Mouse (Mus musculus) ES-Bruce4 (cell line): Measurements from ENCODE around the gene Gm14180. TPM values are rescaled to one million over a fixed set of nuclear protein-coding genes. Genes with fewer than 3 reads are reported as not detected.
"Not testable (repeated sequence)": the region's sequence is repeated elsewhere in the genome, so short reads cannot be mapped to it uniquely, and the experiment has no call there.

ENCODE experiments used
- H3K27ac ChIP-seq: 2 replicates; pipeline ENCODE4 v1.5.1; 2012; ENCODE audit warnings: low read length, inconsistent platforms; ENCODE audit not compliant: insufficient read depth
- H3K27me3 ChIP-seq: 2 replicates; pipeline ENCODE4 v1.6.1; 2012; ENCODE audit warnings: mild to moderate bottlenecking, low read length, inconsistent platforms; ENCODE audit not compliant: control insufficient read depth, poor library complexity, insufficient read depth, severe bottlenecking
- H3K36me3 ChIP-seq: 2 replicates; pipeline ENCODE4 v1.6.1; 2012; ENCODE audit warnings: inconsistent platforms, mild to moderate bottlenecking, low read length, moderate library complexity; ENCODE audit not compliant: control insufficient read depth, poor library complexity, insufficient read depth, severe bottlenecking
- H3K4me1 ChIP-seq: one replicate; pipeline ENCODE4 v1.8.1; 2011; ENCODE audit warnings: low read length; ENCODE audit not compliant: control insufficient read depth, insufficient read depth
- H3K4me3 ChIP-seq: 2 replicates; pipeline ENCODE4 v1.5.1; 2011; ENCODE audit warnings: low read depth, mild to moderate bottlenecking, low read length
- H3K9ac ChIP-seq: 2 replicates; pipeline ENCODE4 v1.6.1; 2012; ENCODE audit warnings: low read depth, mild to moderate bottlenecking, inconsistent platforms; ENCODE audit not compliant: poor library complexity, severe bottlenecking
- H3K9me3 ChIP-seq: replicated peaks from 2 replicates; pipeline ENCODE4 v1.6.1; 2012; ENCODE audit warnings: mild to moderate bottlenecking, low read length, inconsistent platforms; ENCODE audit not compliant: control insufficient read depth, poor library complexity, insufficient read depth, severe bottlenecking
- CTCF ChIP-seq: IDR thresholded peaks from one replicate; pipeline ENCODE4 v1.8.1; 2011; ENCODE audit warnings: low read depth, low read length
- EP300 ChIP-seq: IDR thresholded peaks from 2 replicates; pipeline ENCODE4 v1.6.1; 2011; ENCODE audit warnings: low read depth, low read length; ENCODE audit not compliant: insufficient read depth
- POLR2A ChIP-seq: IDR thresholded peaks from one replicate; pipeline ENCODE4 v1.8.1; 2011; ENCODE audit warnings: low read length; ENCODE audit not compliant: insufficient read depth
- polyA plus RNA-seq: library from polyadenylated mRNA; stranded (reverse); fragments of >200 nt; gene quantifications from 2 replicates; pipeline ENCODE4 v1.2.4, GENCODE M21; 2011; ENCODE audit warnings: low read depth; ENCODE audit not compliant: missing spikeins, insufficient read depth, insufficient read length

Gene Gm14180
- not detected in 2 replicates for polyA plus RNA-seq

GRCm38 (mm10) chr11:99734190-99734589, at the start of gene Gm14180:
Gene Gm14180, minus strand, starts transcription at chr11:99734290.
- no peaks in the 10 kb centered on the region for H3K36me3 ChIP-seq
- H3K9ac ChIP-seq: no peak within 1 kb of the TSS
- H3K27me3 ChIP-seq: no peaks in the 10 kb centered on the region
- H3K4me3 ChIP-seq: no peak within 1 kb of the TSS
- H3K4me1 ChIP-seq: no peaks in the 10 kb centered on the region
- H3K9me3 ChIP-seq: no peaks in the 10 kb centered on the region
- no peak for TF ChIP-seq POLR2A
- no peak for TF ChIP-seq CTCF
- TF ChIP-seq EP300: no peak
- H3K27ac ChIP-seq: no peak within 1 kb of the TSS

- no peak within 1 kb of the TSS for H3K9ac ChIP-seq
- H3K27me3 ChIP-seq: no peaks in the 10 kb centered on the region
- H3K27ac ChIP-seq: no peak within 1 kb of the TSS
- H3K36me3 ChIP-seq: no peaks in the 10 kb centered on the region
- TF ChIP-seq POLR2A (no peak), CTCF (no peak), EP300 (no peak)
- no peak within 1 kb of the TSS for H3K4me3 ChIP-seq
- no peaks in the 10 kb centered on the region for H3K4me1 ChIP-seq
- H3K9me3 ChIP-seq: no peaks in the 10 kb centered on the region
These were observed 46.5 kb upstream of the Gm14180 start, which contains the start of gene Krtap4-8 for GRCm38 (mm10) chr11:99780604-99781003. Gene Krtap4-8, minus strand, starts transcription at chr11:99780704.

GRCm38 (mm10) chr11:99778401-99778800, 44.3 kb upstream of the Gm14180 start:
- no peak overlapping the region for H3K4me3 ChIP-seq
- no peak overlapping the region for H3K27ac ChIP-seq
- no peaks in the 10 kb centered on the region for H3K4me1 ChIP-seq
- TF ChIP-seq EP300 (no peak), CTCF (no peak), POLR2A (no peak)
- no peaks in the 10 kb centered on the region for H3K36me3 ChIP-seq
- H3K27me3 ChIP-seq: no peaks in the 10 kb centered on the region
- H3K9me3 ChIP-seq: no peaks in the 10 kb centered on the region
- H3K9ac ChIP-seq: no peak overlapping the region

GRCm38 (mm10) chr11:99772813-99773212, 38.7 kb upstream of the Gm14180 start, which contains the start of gene Gm11595:
Gene Gm11595, minus strand, starts transcription at chr11:99772913.
- not testable (repeated sequence) for H3K9ac ChIP-seq, H3K4me3 ChIP-seq, H3K27ac ChIP-seq, H3K36me3 ChIP-seq, H3K4me1 ChIP-seq, H3K9me3 ChIP-seq, H3K27me3 ChIP-seq

- no peak overlapping the region for H3K4me3 ChIP-seq
- no peak overlapping the region for H3K9ac ChIP-seq
- no peaks in the 10 kb centered on the region for H3K27me3 ChIP-seq
- no peaks in the 10 kb centered on the region for H3K9me3 ChIP-seq
- no peaks in the 10 kb centered on the region for H3K4me1 ChIP-seq
- H3K36me3 ChIP-seq: no peaks in the 10 kb centered on the region
- no peak for TF ChIP-seq POLR2A
- no peak for TF ChIP-seq EP300
- TF ChIP-seq CTCF: no peak
- H3K27ac ChIP-seq: no peak overlapping the region
These were observed 34.3 kb upstream of the Gm14180 start for GRCm38 (mm10) chr11:99768410-99768809.

- Histone ChIP-seq H3K9ac (no peak overlapping the region), H3K27me3 (no peaks in the 10 kb centered on the region; the same call in 1 of the 2 replicates), H3K27ac (no peak overlapping the region), H3K9me3 (no peaks in the 10 kb centered on the region), H3K36me3 (no peaks in the 10 kb centered on the region), H3K4me1 (no peaks in the 10 kb centered on the region), H3K4me3 (no peak overlapping the region)
- no peak for TF ChIP-seq POLR2A
- no peak for TF ChIP-seq CTCF
- no peak for TF ChIP-seq EP300
These were observed 24.8 kb upstream of the Gm14180 start for GRCm38 (mm10) chr11:99758877-99759276.
